Mouse (Mus musculus) brain, embryonic 14.5 days (tissue): Measurements from ENCODE around the gene Ctsh.
"Not testable (repeated sequence)": the region's sequence is repeated elsewhere in the genome, so short reads cannot be mapped to it uniquely, and the experiment has no call there.

Experiments
- CTCF ChIP-seq: fragments of 200-500 bp; IDR thresholded peaks from 2 replicates; pipeline ENCODE4 v1.5.1; 2012; ENCODE audit warnings: inconsistent platforms, mild to moderate bottlenecking, moderate library complexity, borderline replicate concordance; ENCODE audit not compliant: insufficient read depth, insufficient read length; ENCODE audit errors: extremely low read depth
- POLR2A ChIP-seq: fragments of 200-500 bp; IDR thresholded peaks from 2 replicates; pipeline ENCODE4 v1.6.1; 2012; ENCODE audit warnings: mild to moderate bottlenecking, inconsistent platforms, borderline replicate concordance; ENCODE audit not compliant: poor library complexity, insufficient read depth, insufficient read length, severe bottlenecking; ENCODE audit errors: extremely low read depth

DNA sequence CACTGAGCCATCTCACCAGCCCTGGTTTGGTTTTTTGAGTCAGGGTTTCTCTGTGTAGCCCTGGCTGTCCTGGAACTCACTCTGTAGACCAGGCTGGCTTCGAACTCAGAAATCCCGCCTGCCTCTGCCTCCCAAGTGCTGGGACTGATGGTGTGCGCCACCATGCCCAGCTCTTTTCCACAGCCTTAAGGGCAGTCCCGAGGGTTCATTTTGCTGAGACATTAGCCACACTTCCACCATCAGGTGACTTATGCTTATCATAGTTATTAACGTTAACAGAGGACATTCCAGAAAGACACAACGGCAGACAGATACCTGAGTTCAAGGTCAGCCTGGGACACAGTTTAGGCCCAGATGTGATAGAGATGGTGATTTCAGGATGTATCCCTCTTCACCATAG is 28.0 kb downstream of the Ctsh start:
- not testable (repeated sequence) for TF ChIP-seq CTCF, POLR2A
